Mouse (Mus musculus): Measurements from ENCODE around the gene Tango2.

GRCm38 (mm10) chr16:18288581-18289061, 59.3 kb downstream of the Tango2 start:
- TF ChIP-seq CTCF (IDR thresholded peaks at IDR 0.05; ENCODE audit: low read depth) (no peak), EP300 (optimal IDR thresholded peaks at IDR 0.05) (no peak)

Measured in stomach, postnatal 0 days (tissue).